Mouse (Mus musculus) CH12.LX (cell line): ENCODE data around the gene Rbm6. TPM values are rescaled to one million over a fixed set of nuclear protein-coding genes. Genes with fewer than 3 reads are reported as not detected.

ENCODE experiments used
- DNase-seq: peaks from one replicate; pipeline ENCODE4 v3.0.0-alpha.2; 2013; ENCODE audit errors: extremely low read depth
- H3K27ac ChIP-seq: 2 replicates; pipeline ENCODE4 v1.5.1; 2012; ENCODE audit warnings: low read depth, mild to moderate bottlenecking, control low read depth, moderate library complexity; ENCODE audit not compliant: insufficient read depth
- H3K27me3 ChIP-seq: replicated peaks from 2 replicates; pipeline ENCODE3; 2012; ENCODE audit warnings: inconsistent platforms
- H3K36me3 ChIP-seq, 2 experiments: replicated peaks in 1 of 2; 2 replicates each; pipeline versions ENCODE3 to v1.6.1; 2012; ENCODE audit warnings: inconsistent platforms in 1 of 2, low read length in 1 of 2, mild to moderate bottlenecking in 1 of 2, mixed read lengths in 1 of 2, moderate library complexity in 1 of 2; ENCODE audit not compliant: control insufficient read depth in 1 of 2, insufficient read depth in 1 of 2
- H3K4me1 ChIP-seq, 2 experiments: 2 replicates each; pipeline ENCODE4 v1.6.1; 2012; ENCODE audit warnings: inconsistent platforms in 1 of 2, moderate library complexity in 1 of 2; ENCODE audit not compliant: insufficient read depth in 2 of 2, control insufficient read depth in 1 of 2
- H3K4me2 ChIP-seq: 2 replicates; pipeline ENCODE4 v1.6.1; 2012; ENCODE audit warnings: low read depth, mild to moderate bottlenecking, control low read depth; ENCODE audit not compliant: poor library complexity, insufficient read depth, severe bottlenecking
- H3K4me3 ChIP-seq, 3 experiments: fragments of 150-350 bp in 1 of 3; sonication (generic) in 1 of 3; replicated peaks in 1 of 3; 2 replicates each; pipeline versions ENCODE3 to v1.5.1; 2011 to 2012; ENCODE audit warnings: low read depth in 2 of 3, low read length in 2 of 3, mild to moderate bottlenecking in 2 of 3, moderate library complexity in 2 of 3, control low read depth in 1 of 3, improper control_type of control experiment in 1 of 3, inconsistent platforms in 1 of 3, mixed read lengths in 1 of 3; ENCODE audit not compliant: poor library complexity in 1 of 3
- H3K79me2 ChIP-seq: replicated peaks from 2 replicates; pipeline ENCODE4 v1.6.1; 2012; ENCODE audit warnings: mild to moderate bottlenecking, moderate library complexity; ENCODE audit not compliant: control insufficient read depth, poor library complexity, insufficient read depth, severe bottlenecking; ENCODE audit errors: extremely low read depth
- H3K9ac ChIP-seq: 2 replicates; pipeline ENCODE4 v1.6.1; 2012; ENCODE audit warnings: low read depth, mild to moderate bottlenecking, control low read depth, moderate library complexity; ENCODE audit not compliant: insufficient read depth
- H3K9me3 ChIP-seq: replicated peaks from 2 replicates; pipeline ENCODE3; 2012; ENCODE audit warnings: low read length, inconsistent platforms, mixed read lengths
- CHD1 ChIP-seq: IDR thresholded peaks from 2 replicates; pipeline ENCODE4 v1.6.1; 2012; ENCODE audit warnings: low read depth, low read length, improper control_type of control experiment, inconsistent platforms
- CHD2 ChIP-seq: IDR thresholded peaks from 2 replicates; pipeline ENCODE4 v1.6.1; 2011; ENCODE audit warnings: low read length, improper control_type of control experiment
- E2F4 ChIP-seq: IDR thresholded peaks from 2 replicates; pipeline ENCODE4 v1.6.1; 2011; ENCODE audit warnings: low read depth, low read length, improper control_type of control experiment; ENCODE audit not compliant: insufficient replicate concordance
- ELF1 ChIP-seq: IDR thresholded peaks from 2 replicates; pipeline ENCODE4 v1.6.1; 2014; ENCODE audit warnings: low read depth, mild to moderate bottlenecking, inconsistent platforms, low read length, improper control_type of control experiment
- EP300 ChIP-seq: IDR thresholded peaks from 2 replicates; pipeline ENCODE4 v1.6.1; 2011; ENCODE audit warnings: low read length, improper control_type of control experiment
- ETS1 ChIP-seq: conservative IDR thresholded peaks from 2 replicates; pipeline ENCODE4 v1.6.1; 2012; ENCODE audit warnings: low read depth, mild to moderate bottlenecking, inconsistent platforms, low read length, improper control_type of control experiment, moderate library complexity
- IRF4 ChIP-seq: IDR thresholded peaks from 2 replicates; pipeline ENCODE4 v1.6.1; 2014; ENCODE audit warnings: low read depth, mild to moderate bottlenecking, inconsistent platforms, low read length, improper control_type of control experiment
- MAX ChIP-seq: IDR thresholded peaks from 2 replicates; pipeline ENCODE4 v1.6.1; 2011; ENCODE audit warnings: low read length, improper control_type of control experiment
- MYC ChIP-seq: IDR thresholded peaks from 2 replicates; pipeline ENCODE4 v1.6.1; 2011; ENCODE audit warnings: low read depth, mild to moderate bottlenecking, improper control_type of control experiment, low read length
- POLR2AphosphoS2 ChIP-seq: IDR thresholded peaks from 2 replicates; pipeline ENCODE4 v1.6.1; 2011; ENCODE audit warnings: low read depth, low read length, improper control_type of control experiment
- RAD21 ChIP-seq: IDR thresholded peaks from 2 replicates; pipeline ENCODE4 v1.6.1; 2011; ENCODE audit warnings: low read depth, mild to moderate bottlenecking, low read length, improper control_type of control experiment, moderate library complexity
- RCOR1 ChIP-seq: conservative IDR thresholded peaks from 2 replicates; pipeline ENCODE4 v1.6.1; 2012; ENCODE audit warnings: low read depth, mild to moderate bottlenecking, inconsistent platforms, low read length, improper control_type of control experiment
- TCF12 ChIP-seq: IDR thresholded peaks from 2 replicates; pipeline ENCODE4 v1.6.1; 2014; ENCODE audit warnings: low read depth, mild to moderate bottlenecking, inconsistent platforms, low read length, improper control_type of control experiment
- ZKSCAN1 ChIP-seq: IDR thresholded peaks from 2 replicates; pipeline ENCODE4 v1.6.1; 2012; ENCODE audit warnings: low read depth, inconsistent platforms, low read length, improper control_type of control experiment, borderline replicate concordance
- ZMIZ1 ChIP-seq: IDR thresholded peaks from 2 replicates; pipeline ENCODE4 v1.6.1; 2012; ENCODE audit warnings: low read depth, mild to moderate bottlenecking, inconsistent platforms, low read length, improper control_type of control experiment
- ZNF384 ChIP-seq: IDR thresholded peaks from 2 replicates; pipeline ENCODE4 v1.6.1; 2012; ENCODE audit warnings: low read depth, low read length, improper control_type of control experiment, inconsistent platforms
- dilution Hi-C: fragments of 300-500 bp; cut with MboI; formaldehyde crosslinking; loops from 2 replicates; pipeline ENCODE4 v1.14.3; 2020; ENCODE audit warnings: low sequenced_read_pairs; ENCODE audit not compliant: extremely low pct_unique_long_range_greater_than_20kb, extremely low pct_ligation_motif_present
- in situ Hi-C: fragments of 300-500 bp; cut with MboI; formaldehyde crosslinking; loops from 3 replicates; pipeline ENCODE4 v1.14.3; 2019; ENCODE audit warnings: low sequenced_read_pairs, low pct_ligation_motif_present, low pct_unique_long_range_greater_than_20kb, mixed read lengths
- polyA plus RNA-seq: library from polyadenylated mRNA; unstranded; fragments of >175 nt; gene quantifications from 2 replicates; pipeline ENCODE4 v1.2.1, GENCODE M21; 2012; ENCODE audit warnings: low read depth; ENCODE audit not compliant: insufficient read length
- total RNA-seq, 2 experiments: library from RNA; depleted of rRNA; stranded (reverse); fragments of 300-350 nt in 1 of 2; fragments of >200 nt in 1 of 2; gene quantifications; 2 replicates each; pipeline ENCODE4 v1.2.3; 2012 to 2014

The Rbm6 gene
- total and polyA plus RNA-seq, 3 experiments = 39.1 to 56.6 (median 43.3) TPM

- no peaks in the 10 kb centered on the region for H3K79me2 ChIP-seq
- no peak overlapping the region for H3K9ac ChIP-seq
- no peak overlapping the region for H3K27ac ChIP-seq
- no peak overlapping the region for H3K4me3 ChIP-seq
- H3K27me3 ChIP-seq = peaks cover 61% of the 10 kb centered on the region
- H3K36me3 ChIP-seq = no peaks in the 10 kb centered on the region
- in situ Hi-C loops = loop anchor here (5.0 kb wide), 1 partner anchor 157 kb away; no protein-coding TSS in a partner anchor
- no peak overlapping the region for H3K4me2 ChIP-seq
- no peaks in the 10 kb centered on the region for H3K9me3 ChIP-seq
- TF ChIP-seq ZNF384 (no peak), ELF1 (no peak), RAD21 (no peak), IRF4 (no peak), MYC (no peak), CHD1 (no peak), EP300 (no peak), E2F4 (no peak), ZKSCAN1 (no peak)
- DNase-seq = no peak
- dilution Hi-C loops = no loop called here
- H3K4me1 ChIP-seq = peaks cover 7 to 12% of the 10 kb centered on the region in 2 experiments
These were observed 37.2 kb upstream of the Rbm6 start for GRCm38 (mm10) chr9:107910025-107910769.

GRCm38 (mm10) chr9:107908410-107909158 lies 35.5 kb upstream of the Rbm6 start:
- peaks cover 0 to 2% of the 10 kb centered on the region in 2 experiments for H3K36me3 ChIP-seq
- in situ Hi-C loops (no loop called here), dilution Hi-C loops (no loop called here)
- peaks cover 3 to 9% of the 10 kb centered on the region in 2 experiments; a peak in 2 of 4 replicates for H3K4me1 ChIP-seq
- DNase-seq = no peak
- H3K27ac ChIP-seq = no peak overlapping the region
- H3K4me3 ChIP-seq = no peak overlapping the region
- H3K27me3 ChIP-seq = peaks cover 47% of the 10 kb centered on the region
- no peak for TF ChIP-seq CHD2
- no peak for TF ChIP-seq RCOR1
- no peak for TF ChIP-seq MYC
- TF ChIP-seq ETS1 = no peak
- TF ChIP-seq ZKSCAN1 = no peak
- no peak for TF ChIP-seq ZMIZ1
- no peak for TF ChIP-seq MAX
- no peak for TF ChIP-seq POLR2AphosphoS2
- no peak for TF ChIP-seq E2F4
- no peak for TF ChIP-seq TCF12
- no peak for TF ChIP-seq RAD21
- no peak overlapping the region for H3K9ac ChIP-seq
- H3K79me2 ChIP-seq = no peaks in the 10 kb centered on the region
- H3K4me2 ChIP-seq = no peak overlapping the region
- no peaks in the 10 kb centered on the region for H3K9me3 ChIP-seq
